Mouse (Mus musculus): ENCODE data around the gene Zfp184. TPM values are rescaled to one million over a fixed set of nuclear protein-coding genes. Genes with fewer than 3 reads are reported as not detected.
A peak's percentile ranks its signal among the peaks of the same experiment; 100 is the strongest.

Zfp184 gene
- polyA plus RNA-seq, 2 experiments: 8.3 to 12.7 TPM

DNA sequence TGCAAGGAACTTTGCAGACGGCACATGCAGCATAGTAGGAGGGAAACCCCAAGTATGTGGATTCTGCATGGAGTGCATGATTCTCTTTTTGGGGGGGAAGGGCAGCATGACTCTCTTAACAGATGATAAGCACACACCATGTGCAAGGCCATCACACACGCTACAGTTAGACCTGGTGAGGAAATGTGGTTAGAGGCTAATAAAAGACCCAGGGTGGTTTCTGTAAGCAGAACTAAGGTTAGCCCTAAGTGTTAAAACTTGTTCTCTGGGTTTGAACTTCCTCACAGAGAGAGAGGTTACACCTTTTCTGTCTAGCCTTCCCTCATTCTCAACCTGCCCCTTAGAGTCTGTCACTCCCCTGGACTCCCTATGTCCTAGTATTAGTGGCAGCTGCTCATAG is 56.5 kb downstream of the Zfp184 start:
- TF ChIP-seq POLR2A (IDR thresholded peaks at IDR 0.05; ENCODE audit: borderline replicate concordance, extremely low read depth, insufficient read depth, insufficient read length): no peak
- no peak overlapping the region for H3K27ac ChIP-seq (replicated peaks; ENCODE audit: low read depth, low read length)

GRCm38 (mm10) chr13:22001823-22002222 is 56.9 kb downstream of the Zfp184 start:
- no peaks in the 10 kb centered on the region for H3K9me3 ChIP-seq (ENCODE audit: control insufficient read depth, low read length)
- no peaks in the 10 kb centered on the region for H3K36me3 ChIP-seq (ENCODE audit: control insufficient read depth, insufficient read depth, low read length)
- ATAC-seq (ENCODE audit: low FRiP score, low read depth) (no peak), DNase-seq (ENCODE audit: low spot score) (no peak)
- H3K4me3 ChIP-seq (replicated peaks; ENCODE audit: low read length): no peak overlapping the region
- H3K27me3 ChIP-seq (ENCODE audit: control insufficient read depth, insufficient read depth, low read length): peaks cover 94% of the 10 kb centered on the region
- peaks cover 9% of the 10 kb centered on the region; the same call in 1 of the 2 replicates for H3K4me1 ChIP-seq (ENCODE audit: control insufficient read depth, insufficient read depth, low read length)
- WGBS: 24% methylated on average over 5 of the region's 5 CpGs
- H3K4me2 ChIP-seq (replicated peaks; ENCODE audit: low read depth, low read length, severe bottlenecking): no peak overlapping the region
- no peak overlapping the region for H3K27ac ChIP-seq (replicated peaks; ENCODE audit: low read depth, low read length)
- H3K9ac ChIP-seq (ENCODE audit: low read depth, low read length, severe bottlenecking): no peak overlapping the region
- no peak for TF ChIP-seq POLR2A (IDR thresholded peaks at IDR 0.05; ENCODE audit: borderline replicate concordance, extremely low read depth, insufficient read depth, insufficient read length)

More for the DNA sequence above, 56.5 kb downstream of the Zfp184 start:
- WGBS: 52% methylated on average over 2 of the region's 2 CpGs
- DNase-seq (ENCODE audit: low spot score): no peak
- no peaks in the 10 kb centered on the region for H3K9me3 ChIP-seq (ENCODE audit: control insufficient read depth, low read length)
- H3K4me1 ChIP-seq (ENCODE audit: control insufficient read depth, insufficient read depth, low read length): 0 out of 2 replicates have a peak, but pooled peaks cover 6% of the 10 kb centered on the region
- H3K9ac ChIP-seq (ENCODE audit: low read depth, low read length, severe bottlenecking): no peak overlapping the region
- no peak overlapping the region for H3K4me2 ChIP-seq (replicated peaks; ENCODE audit: low read depth, low read length, severe bottlenecking)
- ATAC-seq (ENCODE audit: low FRiP score, low read depth): no peak
- H3K36me3 ChIP-seq (ENCODE audit: control insufficient read depth, insufficient read depth, low read length): no peaks in the 10 kb centered on the region
- H3K4me3 ChIP-seq (replicated peaks; ENCODE audit: low read length): no peak overlapping the region
- peaks cover 94% of the 10 kb centered on the region for H3K27me3 ChIP-seq (ENCODE audit: control insufficient read depth, insufficient read depth, low read length)

- Histone ChIP-seq H3K27ac (replicated peaks; ENCODE audit: low read depth, low read length) (no peak overlapping the region), H3K4me1 (ENCODE audit: control insufficient read depth, insufficient read depth, low read length) (peaks cover 9% of the 10 kb centered on the region; the same call in 1 of the 2 replicates), H3K9me3 (ENCODE audit: control insufficient read depth, low read length) (no peaks in the 10 kb centered on the region), H3K9ac (ENCODE audit: low read depth, low read length, severe bottlenecking) (peak overlapping the region; percentile 35), H3K27me3 (ENCODE audit: control insufficient read depth, insufficient read depth, low read length) (peaks cover 96% of the 10 kb centered on the region), H3K36me3 (ENCODE audit: control insufficient read depth, insufficient read depth, low read length) (no peaks in the 10 kb centered on the region), H3K4me2 (replicated peaks; ENCODE audit: low read depth, low read length, severe bottlenecking) (peak overlapping the region; percentile 91), H3K4me3 (replicated peaks; ENCODE audit: low read length) (peak overlapping the region; percentile 53)
- DNase-seq (ENCODE audit: low spot score): peak; percentile 30
- peak; percentile 82 for ATAC-seq (ENCODE audit: low FRiP score, low read depth)
- no peak for TF ChIP-seq POLR2A (IDR thresholded peaks at IDR 0.05; ENCODE audit: borderline replicate concordance, extremely low read depth, insufficient read depth, insufficient read length)
- under 1% methylated on average over 45 of the region's 45 CpGs for WGBS
Measured at GRCm38 (mm10) chr13:22005605-22006333, 60.9 kb downstream of the Zfp184 start.

DNA sequence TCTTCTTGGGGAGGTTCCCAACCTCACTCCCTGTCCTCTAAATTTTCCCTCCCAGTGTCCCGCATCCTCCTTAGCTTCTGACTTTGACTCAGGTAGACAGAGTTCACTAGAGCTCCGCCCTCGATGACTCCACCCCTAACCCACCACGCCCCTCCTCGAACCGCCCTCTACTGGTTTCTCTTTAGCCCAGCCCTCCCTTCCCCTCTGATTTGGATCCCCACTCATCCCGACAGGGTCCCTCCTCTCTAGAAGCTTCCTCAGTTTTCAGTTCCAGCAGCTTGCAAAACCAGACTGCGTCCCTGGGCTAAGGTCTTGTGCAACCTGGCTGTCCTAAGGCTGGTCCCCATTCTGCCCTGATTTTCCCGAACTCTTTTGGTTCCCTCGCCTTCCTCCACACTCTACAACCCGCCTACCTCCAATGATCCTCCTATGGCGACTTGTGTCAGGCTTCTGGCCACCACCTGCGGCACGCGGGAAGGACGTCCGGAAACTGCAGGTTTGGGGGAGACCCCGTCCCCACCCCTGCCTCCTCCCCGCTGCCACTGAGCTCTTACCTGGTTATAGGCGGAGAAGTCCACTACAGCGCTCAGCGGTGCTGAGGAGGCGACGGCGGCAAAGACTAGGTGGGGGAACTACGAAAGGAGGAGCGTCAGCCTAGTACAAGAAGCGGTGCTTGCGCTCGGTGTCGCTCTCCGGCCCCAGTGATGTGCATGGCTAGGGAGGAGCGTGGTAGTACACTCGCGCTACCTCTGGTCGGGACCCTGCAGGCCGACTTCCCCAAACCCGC is 61.6 kb downstream of the Zfp184 start:
- ATAC-seq (ENCODE audit: low FRiP score, low read depth) (peak; percentile 88), DNase-seq (ENCODE audit: low spot score) (peak; percentile 71)
- Histone ChIP-seq H3K4me2 (replicated peaks; ENCODE audit: low read depth, low read length, severe bottlenecking) (peak overlapping the region; percentile 91), H3K27ac (replicated peaks; ENCODE audit: low read depth, low read length) (no peak overlapping the region), H3K4me1 (ENCODE audit: control insufficient read depth, insufficient read depth, low read length) (peaks cover 9% of the 10 kb centered on the region; the same call in 1 of the 2 replicates), H3K9me3 (ENCODE audit: control insufficient read depth, low read length) (no peaks in the 10 kb centered on the region), H3K27me3 (ENCODE audit: control insufficient read depth, insufficient read depth, low read length) (peaks cover 94% of the 10 kb centered on the region), H3K36me3 (ENCODE audit: control insufficient read depth, insufficient read depth, low read length) (no peaks in the 10 kb centered on the region), H3K4me3 (replicated peaks; ENCODE audit: low read length) (peak overlapping the region; percentile 53), H3K9ac (ENCODE audit: low read depth, low read length, severe bottlenecking) (peak overlapping the region; percentile 35)
- no peak for TF ChIP-seq POLR2A (IDR thresholded peaks at IDR 0.05; ENCODE audit: borderline replicate concordance, extremely low read depth, insufficient read depth, insufficient read length)
- WGBS: 0% methylated on average over 31 of the region's 38 CpGs

- Histone ChIP-seq H3K9me3 (ENCODE audit: control insufficient read depth, low read length) (no peaks in the 10 kb centered on the region), H3K9ac (ENCODE audit: low read depth, low read length, severe bottlenecking) (peak overlapping the region; percentile 25), H3K4me1 (ENCODE audit: control insufficient read depth, insufficient read depth, low read length) (peaks cover 9% of the 10 kb centered on the region; the same call in 1 of the 2 replicates), H3K36me3 (ENCODE audit: control insufficient read depth, insufficient read depth, low read length) (no peaks in the 10 kb centered on the region), H3K4me3 (replicated peaks; ENCODE audit: low read length) (peak overlapping the region; percentile 53), H3K27ac (replicated peaks; ENCODE audit: low read depth, low read length) (no peak overlapping the region), H3K27me3 (ENCODE audit: control insufficient read depth, insufficient read depth, low read length) (peaks cover 93% of the 10 kb centered on the region), H3K4me2 (replicated peaks; ENCODE audit: low read depth, low read length, severe bottlenecking) (peak overlapping the region; percentile 91)
- DNase-seq (ENCODE audit: low spot score): no peak
- TF ChIP-seq POLR2A (IDR thresholded peaks at IDR 0.05; ENCODE audit: borderline replicate concordance, extremely low read depth, insufficient read depth, insufficient read length): no peak
- ATAC-seq (ENCODE audit: low FRiP score, low read depth): no peak
- WGBS: 2% methylated on average over 18 of the region's 18 CpGs
Measured at GRCm38 (mm10) chr13:22007121-22007510, 62.2 kb downstream of the Zfp184 start.
